Mouse (Mus musculus) lung, embryonic 16.5 days (tissue): ENCODE measurements around the gene Steap3. TPM values are rescaled to one million over a fixed set of nuclear protein-coding genes. Genes with fewer than 3 reads are reported as not detected.
A peak's percentile ranks its signal among the peaks of the same experiment; 100 is the strongest.

Experiments used
- ATAC-seq: fragments of 200-750 bp; cut with Nextera tagmentation; 2 replicates; pipeline ENCODE4 v1.8.0; 2017; ENCODE audit warnings: low read depth, mild to moderate bottlenecking, moderate library complexity
- H3K27ac ChIP-seq: fragments of 300-500 bp; sonication (generic); 2 replicates; pipeline ENCODE4 v1.5.1; 2014; ENCODE audit warnings: mild to moderate bottlenecking, control low read depth, low read length
- H3K27me3 ChIP-seq: fragments of 300-500 bp; sonication (generic); 2 replicates; pipeline ENCODE4 v1.6.1; 2014; ENCODE audit warnings: low read depth, low read length, mixed read lengths; ENCODE audit not compliant: control insufficient read depth, insufficient read depth
- H3K36me3 ChIP-seq: fragments of 300-500 bp; sonication (generic); 2 replicates; pipeline ENCODE4 v1.6.1; 2014; ENCODE audit warnings: low read length; ENCODE audit not compliant: control insufficient read depth, insufficient read depth
- H3K4me1 ChIP-seq: fragments of 300-500 bp; sonication (generic); replicated peaks from 2 replicates; pipeline ENCODE4 v1.6.1; 2014; ENCODE audit warnings: low read length, mixed read lengths; ENCODE audit not compliant: control insufficient read depth, insufficient read depth
- H3K4me2 ChIP-seq: fragments of 300-500 bp; sonication (generic); 2 replicates; pipeline ENCODE4 v1.6.1; 2014; ENCODE audit warnings: low read depth, low read length, control low read depth
- H3K4me3 ChIP-seq: fragments of 300-500 bp; sonication (generic); 2 replicates; pipeline ENCODE4 v1.5.1; 2014; ENCODE audit warnings: mild to moderate bottlenecking, low read length, control low read depth
- H3K9ac ChIP-seq: fragments of 300-500 bp; sonication (generic); 2 replicates; pipeline ENCODE4 v1.6.1; 2014; ENCODE audit warnings: low read length, control low read depth
- H3K9me3 ChIP-seq: fragments of 300-500 bp; sonication (generic); 2 replicates; pipeline ENCODE4 v1.6.1; 2016; ENCODE audit warnings: low read length; ENCODE audit not compliant: control insufficient read depth
- WGBS: fragments of 180-500 bp; shearing (Covaris S2); extraction: QIAGEN DNeasy Blood & Tissue Kit; methylation state at CpG from one replicate; pipeline ENCODE4 v1.1.7; 2014; 5-methylcytosine and 5-hydroxymethylcytosine counted together
- polyA plus RNA-seq: library from polyadenylated mRNA; unstranded; fragments of >200 nt; fragmentation: Nextera tagmentation; extraction: Ambion mirVana; gene quantifications from 2 replicates; pipeline ENCODE4 v1.2.1, GENCODE M21; 2015

Steap3 gene
- polyA plus RNA-seq, 1 experiment from 2014 or later: 3.0 TPM

DNA sequence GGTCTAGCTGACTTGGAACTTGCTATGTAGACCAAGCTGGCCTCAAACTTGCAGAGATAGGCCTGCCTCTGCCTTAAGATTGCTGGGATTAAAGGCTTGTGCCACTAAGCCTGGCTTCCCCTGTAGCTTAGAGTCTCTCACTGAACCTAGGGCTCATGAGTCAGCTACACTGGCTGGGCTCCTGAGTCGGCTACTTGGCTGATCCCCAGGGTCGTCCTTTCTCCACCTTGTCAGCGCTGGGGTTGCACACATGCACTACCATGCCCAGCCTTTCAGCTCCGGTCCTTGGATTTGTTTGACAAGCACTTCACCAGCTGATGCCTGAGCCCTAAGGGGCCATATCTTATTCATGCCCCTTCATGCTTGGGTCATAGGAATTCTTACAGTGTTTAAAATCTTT is 104.5 kb downstream of the Steap3 start:
- no peak overlapping the region for H3K4me2 ChIP-seq
- H3K9me3 ChIP-seq: no peaks in the 10 kb centered on the region
- no peak overlapping the region for H3K27ac ChIP-seq
- WGBS: 53% methylated on average over 4 of the region's 4 CpGs
- H3K4me1 ChIP-seq: 0 out of 2 replicates have a peak, but pooled peaks cover 2% of the 10 kb centered on the region
- H3K36me3 ChIP-seq: no peaks in the 10 kb centered on the region
- H3K27me3 ChIP-seq: no peaks in the 10 kb centered on the region
- ATAC-seq: 0 out of 2 replicates have a peak, but pooled peaks have one; percentile 23
- H3K9ac ChIP-seq: no peak overlapping the region
- H3K4me3 ChIP-seq: no peak overlapping the region

DNA sequence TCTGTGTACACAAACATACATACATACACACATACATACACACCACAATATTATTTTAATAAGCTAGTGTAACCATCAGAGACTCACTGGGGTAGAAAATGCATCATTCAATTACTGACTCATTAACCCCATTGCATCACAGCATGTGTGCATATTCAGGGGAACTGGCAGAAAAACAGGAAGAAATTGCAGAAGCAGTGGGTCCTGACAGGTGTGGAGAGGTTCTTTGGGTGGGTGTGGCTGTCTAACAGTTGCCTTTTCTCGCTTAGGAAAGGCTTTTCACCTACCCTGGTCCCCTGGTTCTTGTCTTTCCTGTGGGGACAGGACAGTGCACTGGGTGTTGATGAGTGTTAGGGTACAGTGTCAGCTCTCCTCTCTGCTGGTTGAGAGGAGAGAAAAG is 109.9 kb downstream of the Steap3 start:
- Histone ChIP-seq H3K27ac (no peak overlapping the region), H3K9ac (no peak overlapping the region), H3K4me1 (no peaks in the 10 kb centered on the region), H3K4me3 (no peak overlapping the region), H3K4me2 (no peak overlapping the region), H3K36me3 (no peaks in the 10 kb centered on the region), H3K9me3 (no peaks in the 10 kb centered on the region), H3K27me3 (no peaks in the 10 kb centered on the region)
- ATAC-seq: no peak
- WGBS: 63% methylated on average over 1 of the region's 1 CpGs

GRCm38 (mm10) chr1:120161502-120161901 is 111.0 kb downstream of the Steap3 start:
- Histone ChIP-seq H3K27ac (no peak overlapping the region), H3K9ac (no peak overlapping the region), H3K27me3 (no peaks in the 10 kb centered on the region), H3K4me2 (no peak overlapping the region), H3K4me3 (no peak overlapping the region), H3K9me3 (no peaks in the 10 kb centered on the region), H3K4me1 (no peaks in the 10 kb centered on the region), H3K36me3 (no peaks in the 10 kb centered on the region)
- no peak for ATAC-seq
- WGBS: 87% methylated on average over 5 of the region's 5 CpGs

GRCm38 (mm10) chr1:120158474-120159127 is 113.9 kb downstream of the Steap3 start:
- Histone ChIP-seq H3K9ac (no peak overlapping the region), H3K9me3 (no peaks in the 10 kb centered on the region), H3K27ac (no peak overlapping the region), H3K4me1 (no peaks in the 10 kb centered on the region), H3K4me3 (no peak overlapping the region), H3K36me3 (no peaks in the 10 kb centered on the region), H3K27me3 (no peaks in the 10 kb centered on the region), H3K4me2 (no peak overlapping the region)
- ATAC-seq: peak; percentile 91
- 53% methylated on average over 9 of the region's 9 CpGs for WGBS

DNA sequence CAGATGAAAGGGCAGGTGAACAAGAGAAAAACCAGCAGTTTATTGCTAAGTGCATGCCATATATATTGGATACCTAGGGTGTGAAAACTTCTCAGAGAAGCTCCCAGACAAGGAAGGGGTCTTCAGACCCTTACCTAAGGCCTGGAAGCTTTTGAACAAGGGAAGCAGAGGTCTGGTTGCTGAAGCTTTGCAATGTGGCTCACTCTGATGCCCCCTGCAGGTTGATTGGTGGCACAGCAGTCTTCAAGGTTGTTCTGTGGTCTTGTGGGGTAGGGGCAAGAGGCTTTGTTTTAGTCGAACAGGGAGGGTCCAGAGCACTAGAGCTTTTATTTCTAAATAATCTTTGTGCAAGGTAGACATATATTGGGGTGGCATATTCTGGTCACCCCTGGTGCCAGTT is 117.2 kb downstream of the Steap3 start:
- Histone ChIP-seq H3K9ac (no peak overlapping the region), H3K27ac (no peak overlapping the region), H3K9me3 (no peaks in the 10 kb centered on the region), H3K4me3 (no peak overlapping the region), H3K4me1 (no peaks in the 10 kb centered on the region), H3K4me2 (no peak overlapping the region), H3K36me3 (no peaks in the 10 kb centered on the region), H3K27me3 (no peaks in the 10 kb centered on the region)
- no peak for ATAC-seq
- WGBS: 10% methylated on average over 1 of the region's 1 CpGs

GRCm38 (mm10) chr1:120154232-120154631 is 118.3 kb downstream of the Steap3 start:
- Histone ChIP-seq H3K4me1 (no peaks in the 10 kb centered on the region), H3K4me2 (no peak overlapping the region), H3K4me3 (no peak overlapping the region), H3K9ac (no peak overlapping the region), H3K27me3 (no peaks in the 10 kb centered on the region), H3K36me3 (no peaks in the 10 kb centered on the region), H3K27ac (no peak overlapping the region), H3K9me3 (no peaks in the 10 kb centered on the region)
- ATAC-seq: no peak

DNA sequence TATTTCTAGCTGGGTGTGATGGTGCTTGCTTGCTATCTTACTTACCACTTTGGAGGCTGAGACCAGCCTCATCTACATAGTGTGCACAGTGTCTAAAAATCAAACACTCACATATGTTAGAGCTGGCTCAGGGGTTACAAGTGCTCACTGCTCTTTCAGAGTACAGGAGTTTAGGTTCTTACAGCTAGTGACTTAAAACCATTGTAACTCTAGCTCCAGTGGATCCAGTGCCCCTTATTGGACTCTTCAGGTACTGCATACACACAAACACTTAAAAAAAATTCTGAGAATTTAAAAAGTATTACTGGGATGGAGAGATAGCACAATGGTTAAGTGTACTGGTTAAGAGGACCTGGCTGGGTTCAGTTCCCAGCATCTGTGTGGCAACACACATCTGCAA is 125.5 kb downstream of the Steap3 start:
- ATAC-seq: no peak
- H3K36me3 ChIP-seq: no peaks in the 10 kb centered on the region
- no peak overlapping the region for H3K4me2 ChIP-seq
- H3K9me3 ChIP-seq: no peaks in the 10 kb centered on the region
- no peak overlapping the region for H3K4me3 ChIP-seq
- no peak overlapping the region for H3K27ac ChIP-seq
- no peaks in the 10 kb centered on the region for H3K4me1 ChIP-seq
- H3K27me3 ChIP-seq: no peaks in the 10 kb centered on the region
- no peak overlapping the region for H3K9ac ChIP-seq

DNA sequence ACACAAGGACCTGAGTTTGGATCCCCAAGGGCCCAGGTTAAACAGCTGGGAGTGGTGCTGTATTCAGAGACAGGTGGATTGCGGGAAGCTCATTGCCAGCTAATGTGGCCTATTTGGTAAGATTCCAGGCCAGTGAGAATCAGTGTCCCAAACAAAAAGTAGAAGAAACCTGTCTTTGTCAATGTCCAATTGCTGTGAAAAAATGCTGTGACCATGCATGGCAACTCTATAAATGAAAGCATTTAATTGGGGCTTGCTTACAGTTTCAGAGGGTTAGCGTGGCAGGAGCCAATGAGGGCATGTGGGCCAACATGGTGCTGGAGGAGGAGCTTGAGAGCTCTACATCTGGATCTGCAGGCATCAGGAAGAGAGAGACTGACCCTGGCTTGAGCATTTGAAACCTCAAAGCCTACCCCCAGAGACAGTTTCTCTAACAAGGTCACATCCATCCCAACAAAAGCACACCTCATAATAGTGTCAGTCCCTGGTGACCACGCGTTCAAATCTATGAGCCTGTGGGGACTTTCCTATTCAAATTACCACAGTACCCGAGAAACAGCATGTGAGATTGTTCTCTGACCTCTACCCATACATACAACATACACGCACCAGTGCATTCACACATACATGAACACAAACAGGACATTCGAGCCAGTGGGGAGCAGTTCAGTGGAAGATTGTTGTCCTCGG is 126.8 kb downstream of the Steap3 start:
- Histone ChIP-seq H3K9me3 (no peaks in the 10 kb centered on the region), H3K36me3 (no peaks in the 10 kb centered on the region), H3K4me2 (no peak overlapping the region), H3K4me1 (no peaks in the 10 kb centered on the region), H3K9ac (no peak overlapping the region), H3K27me3 (no peaks in the 10 kb centered on the region), H3K4me3 (no peak overlapping the region), H3K27ac (no peak overlapping the region)
- ATAC-seq: no peak
- 88% methylated on average over 8 of the region's 8 CpGs for WGBS

DNA sequence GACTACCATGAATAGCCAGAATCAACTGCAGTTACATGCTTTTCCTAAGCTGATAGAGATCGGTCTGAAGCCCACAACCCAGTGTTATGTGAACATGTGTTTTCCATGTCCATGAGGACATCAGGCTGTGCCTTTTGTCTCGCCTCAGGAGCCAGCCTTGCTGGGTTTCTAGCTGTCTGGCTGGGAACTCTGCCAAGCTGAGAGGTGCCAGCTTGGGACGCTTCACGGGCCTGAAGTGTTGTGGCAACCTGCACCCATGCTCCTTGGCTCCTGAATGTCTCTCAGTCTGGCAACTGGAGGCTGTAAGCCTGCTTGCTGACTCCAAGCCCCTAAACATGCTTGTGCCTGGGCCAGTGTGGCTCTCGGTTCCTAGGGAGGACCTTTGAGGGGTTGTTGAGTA is 130.0 kb downstream of the Steap3 start:
- no peaks in the 10 kb centered on the region for H3K36me3 ChIP-seq
- no peak overlapping the region for H3K4me3 ChIP-seq
- no peaks in the 10 kb centered on the region for H3K27me3 ChIP-seq
- no peak for ATAC-seq
- no peak overlapping the region for H3K9ac ChIP-seq
- 51% methylated on average over 5 of the region's 5 CpGs for WGBS
- no peak overlapping the region for H3K27ac ChIP-seq
- no peaks in the 10 kb centered on the region for H3K9me3 ChIP-seq
- no peaks in the 10 kb centered on the region for H3K4me1 ChIP-seq
- no peak overlapping the region for H3K4me2 ChIP-seq
